Mouse (Mus musculus): ENCODE measurements around the gene Mov10.
"Not testable (repeated sequence)": the region's sequence is repeated elsewhere in the genome, so short reads cannot be mapped to it uniquely, and the experiment has no call there.

DNA sequence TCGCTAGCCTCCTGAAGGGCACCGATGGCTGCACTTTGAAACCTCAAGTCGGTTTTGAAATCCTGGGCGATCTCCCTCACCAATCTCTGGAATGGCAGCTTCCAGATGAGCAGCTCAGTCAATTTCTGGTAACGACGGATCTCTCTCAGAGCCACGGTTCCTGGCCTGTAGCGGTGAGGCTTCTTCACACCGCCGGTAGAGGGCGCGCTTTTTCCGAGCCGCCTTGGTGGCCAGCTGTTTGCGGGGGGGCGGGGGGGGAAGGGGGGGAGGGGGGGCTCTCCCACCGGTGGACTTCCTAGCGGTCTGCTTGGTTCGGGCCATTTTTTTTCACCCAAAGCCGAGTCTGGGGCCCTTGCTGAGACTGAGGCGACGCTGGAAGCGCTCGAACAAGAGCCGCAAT is 65.5 kb downstream of the Mov10 start:
- TF ChIP-seq CTCF, POLR2A (IDR thresholded peaks at IDR 0.05; ENCODE audit: insufficient read depth, low read depth, low read length): not testable (repeated sequence)
